Mouse (Mus musculus): ENCODE results near the gene Styk1. TPM values are rescaled to one million over a fixed set of nuclear protein-coding genes. Genes with fewer than 3 reads are reported as not detected.
A peak's percentile ranks its signal among the peaks of the same experiment; 100 is the strongest.

Gene Styk1
- total RNA-seq (2014; rRNA removed; ENCODE audit: low replicate concordance): 0.15 TPM in 1 of 2 replicates, not detected in the other
- polyA plus RNA-seq (2015; fragmentation: Nextera tagmentation; extraction: Ambion mirVana): 0.27 and 0.52 TPM in 2 replicates

- Histone ChIP-seq H3K4me2 (ENCODE audit: low read depth, low read length) (peak within 1 kb of the TSS; percentile 68), H3K9me3 (replicated peaks; ENCODE audit: control insufficient read depth, low read length) (no peaks in the 10 kb centered on the region), H3K4me3 (ENCODE audit: low read depth, low read length) (peak within 1 kb of the TSS; percentile 42), H3K27ac (ENCODE audit: low read depth) (no peak within 1 kb of the TSS), H3K9ac (replicated peaks; ENCODE audit: low read depth, low read length) (peak within 1 kb of the TSS; percentile 26; the same call in 1 of the 2 replicates), H3K36me3 (replicated peaks; ENCODE audit: control insufficient read depth, insufficient read depth, low read length) (no peaks in the 10 kb centered on the region), H3K27me3 (ENCODE audit: control insufficient read depth, insufficient read depth, low read length) (no peaks in the 10 kb centered on the region), H3K4me1 (ENCODE audit: control insufficient read depth, insufficient read depth) (no peaks in the 10 kb centered on the region)
- ATAC-seq (ENCODE audit: insufficient read depth, low read depth) (peak; percentile 69), DNase-seq (ENCODE audit: low spot score) (peak; percentile 75)
- TF ChIP-seq CTCF (IDR thresholded peaks at IDR 0.05; ENCODE audit: low read depth): peak; percentile 75
- no peak for TF ChIP-seq EP300 (IDR thresholded peaks at IDR 0.05; ENCODE audit: low read depth)
- 2% methylated on average over 16 of the region's 16 CpGs for WGBS
Observed at GRCm38 (mm10) chr6:131353352-131353919, at the start of gene Styk1. Gene Styk1 (minus strand): TSS chr6:131353597.

DNA sequence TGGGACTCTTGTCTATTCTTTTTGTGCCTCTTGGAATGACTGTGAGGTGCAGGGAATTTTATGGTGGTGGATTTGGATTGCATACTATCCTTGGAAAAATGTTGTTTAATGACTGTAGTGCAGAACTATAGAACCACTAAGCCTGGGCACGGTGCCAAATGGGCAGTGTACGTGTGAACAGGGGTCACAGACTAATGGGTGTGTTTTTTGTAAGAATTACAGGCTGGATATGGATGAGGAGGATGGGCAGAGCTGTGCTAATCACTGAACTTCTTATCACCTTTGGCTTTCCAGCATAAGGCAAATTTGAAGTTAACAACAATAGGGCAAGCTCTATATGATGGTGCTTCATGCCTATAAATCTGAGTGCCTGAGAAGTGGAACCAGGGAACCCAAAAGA lies 49.6 kb upstream of the Styk1 start:
- Histone ChIP-seq H3K27me3 (ENCODE audit: control insufficient read depth, insufficient read depth, low read length) (no peaks in the 10 kb centered on the region), H3K4me1 (ENCODE audit: control insufficient read depth, insufficient read depth) (no peaks in the 10 kb centered on the region), H3K9me3 (replicated peaks; ENCODE audit: control insufficient read depth, low read length) (no peaks in the 10 kb centered on the region), H3K4me3 (ENCODE audit: low read depth, low read length) (no peak overlapping the region), H3K9ac (replicated peaks; ENCODE audit: low read depth, low read length) (no peak overlapping the region), H3K36me3 (replicated peaks; ENCODE audit: control insufficient read depth, insufficient read depth, low read length) (no peaks in the 10 kb centered on the region), H3K27ac (ENCODE audit: low read depth) (no peak overlapping the region; the same call in 1 of the 2 replicates), H3K4me2 (ENCODE audit: low read depth, low read length) (no peak overlapping the region)
- TF ChIP-seq EP300 (IDR thresholded peaks at IDR 0.05; ENCODE audit: low read depth): no peak
- TF ChIP-seq CTCF (IDR thresholded peaks at IDR 0.05; ENCODE audit: low read depth): no peak
- ATAC-seq (ENCODE audit: insufficient read depth, low read depth) (no peak), DNase-seq (ENCODE audit: low spot score) (no peak)
- WGBS: 39% methylated on average over 2 of the region's 2 CpGs

DNA sequence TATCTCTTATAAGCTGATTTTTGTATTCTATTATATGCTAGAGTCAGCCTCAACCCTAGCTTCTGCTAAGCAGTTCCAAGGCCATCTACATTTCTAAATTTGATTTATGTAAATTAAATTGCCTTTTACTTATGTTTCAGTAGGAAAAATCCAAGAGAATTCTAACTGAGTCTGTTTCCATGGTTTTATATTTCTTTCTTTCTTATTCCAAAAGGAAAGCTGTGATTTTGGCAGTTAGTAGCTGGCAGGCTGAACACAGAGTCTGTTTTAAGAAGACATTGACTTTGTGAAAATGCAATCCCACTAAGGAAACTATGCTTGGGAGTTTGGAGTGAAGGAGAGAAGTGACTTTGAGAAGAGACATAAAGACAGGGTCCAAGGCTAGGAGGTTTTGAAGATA lies 49.2 kb upstream of the Styk1 start:
- Histone ChIP-seq H3K9me3 (replicated peaks; ENCODE audit: control insufficient read depth, low read length) (no peaks in the 10 kb centered on the region), H3K4me1 (ENCODE audit: control insufficient read depth, insufficient read depth) (no peaks in the 10 kb centered on the region), H3K36me3 (replicated peaks; ENCODE audit: control insufficient read depth, insufficient read depth, low read length) (no peaks in the 10 kb centered on the region), H3K9ac (replicated peaks; ENCODE audit: low read depth, low read length) (no peak overlapping the region), H3K27ac (ENCODE audit: low read depth) (no peak overlapping the region; the same call in 1 of the 2 replicates), H3K4me3 (ENCODE audit: low read depth, low read length) (no peak overlapping the region), H3K4me2 (ENCODE audit: low read depth, low read length) (no peak overlapping the region), H3K27me3 (ENCODE audit: control insufficient read depth, insufficient read depth, low read length) (no peaks in the 10 kb centered on the region)
- TF ChIP-seq EP300 (IDR thresholded peaks at IDR 0.05; ENCODE audit: low read depth) (no peak), CTCF (IDR thresholded peaks at IDR 0.05; ENCODE audit: low read depth) (no peak)
- ATAC-seq (ENCODE audit: insufficient read depth, low read depth): no peak
- DNase-seq (ENCODE audit: low spot score): no peak

GRCm38 (mm10) chr6:131401259-131401658 lies 47.9 kb upstream of the Styk1 start:
- TF ChIP-seq CTCF (IDR thresholded peaks at IDR 0.05; ENCODE audit: low read depth): no peak
- no peak for TF ChIP-seq EP300 (IDR thresholded peaks at IDR 0.05; ENCODE audit: low read depth)
- WGBS: 87% methylated on average over 2 of the region's 2 CpGs

GRCm38 (mm10) chr6:131396650-131397049 lies 43.3 kb upstream of the Styk1 start:
- Histone ChIP-seq H3K9ac (replicated peaks; ENCODE audit: low read depth, low read length) (no peak overlapping the region), H3K27ac (ENCODE audit: low read depth) (no peak overlapping the region), H3K27me3 (ENCODE audit: control insufficient read depth, insufficient read depth, low read length) (no peaks in the 10 kb centered on the region), H3K4me3 (ENCODE audit: low read depth, low read length) (no peak overlapping the region), H3K36me3 (replicated peaks; ENCODE audit: control insufficient read depth, insufficient read depth, low read length) (no peaks in the 10 kb centered on the region), H3K9me3 (replicated peaks; ENCODE audit: control insufficient read depth, low read length) (no peaks in the 10 kb centered on the region), H3K4me1 (ENCODE audit: control insufficient read depth, insufficient read depth) (no peaks in the 10 kb centered on the region), H3K4me2 (ENCODE audit: low read depth, low read length) (no peak overlapping the region)
- TF ChIP-seq CTCF (IDR thresholded peaks at IDR 0.05; ENCODE audit: low read depth): no peak
- TF ChIP-seq EP300 (IDR thresholded peaks at IDR 0.05; ENCODE audit: low read depth): no peak
- ATAC-seq (ENCODE audit: insufficient read depth, low read depth) (peak; percentile 81), DNase-seq (ENCODE audit: low spot score) (no peak)
- 26% methylated on average over 1 of the region's 1 CpGs for WGBS

More at GRCm38 (mm10) chr6:131401259-131401658, 47.9 kb upstream of the Styk1 start:
- H3K4me3 ChIP-seq (ENCODE audit: low read depth, low read length): no peak overlapping the region
- no peak for DNase-seq (ENCODE audit: low spot score)
- no peak for ATAC-seq (ENCODE audit: insufficient read depth, low read depth)
- H3K27me3 ChIP-seq (ENCODE audit: control insufficient read depth, insufficient read depth, low read length): no peaks in the 10 kb centered on the region
- H3K27ac ChIP-seq (ENCODE audit: low read depth): no peak overlapping the region
- no peaks in the 10 kb centered on the region for H3K4me1 ChIP-seq (ENCODE audit: control insufficient read depth, insufficient read depth)
- H3K9me3 ChIP-seq (replicated peaks; ENCODE audit: control insufficient read depth, low read length): no peaks in the 10 kb centered on the region
- H3K4me2 ChIP-seq (ENCODE audit: low read depth, low read length): no peak overlapping the region
- H3K36me3 ChIP-seq (replicated peaks; ENCODE audit: control insufficient read depth, insufficient read depth, low read length): no peaks in the 10 kb centered on the region
- H3K9ac ChIP-seq (replicated peaks; ENCODE audit: low read depth, low read length): no peak overlapping the region
